Mouse (Mus musculus): ENCODE data around the gene Sucla2.

GRCm38 (mm10) chr14:73478321-73478720 lies 46.8 kb upstream of the Sucla2 start:
- TF ChIP-seq EP300 (IDR thresholded peaks at IDR 0.05; ENCODE audit: insufficient read depth, low read depth, low read length), result no peak
- no peak for TF ChIP-seq POLR2A (IDR thresholded peaks at IDR 0.05; ENCODE audit: insufficient read depth, low read length)
